Mouse (Mus musculus): ENCODE data around the gene Zdhhc20.

DNA sequence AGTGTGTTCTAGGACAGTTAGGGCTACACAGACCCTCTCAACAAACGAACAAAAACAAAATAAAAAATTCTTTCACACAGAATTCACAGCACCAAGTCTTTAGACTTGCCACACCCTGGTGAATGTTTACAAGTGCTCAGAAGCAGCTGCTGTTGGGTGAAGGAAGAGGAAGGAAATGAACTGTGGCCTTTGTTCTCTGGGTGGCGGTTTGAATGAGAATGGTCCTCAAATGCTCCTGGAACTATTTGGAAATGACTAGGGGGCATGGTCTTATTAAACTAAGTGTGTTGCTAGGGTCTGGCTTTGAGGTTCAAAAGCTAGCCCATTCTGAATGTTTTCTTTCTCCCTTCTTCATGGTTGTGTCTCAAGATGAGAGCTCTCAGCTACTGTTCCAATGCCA is 18.4 kb upstream of the Zdhhc20 start:
- TF ChIP-seq CTCF (IDR thresholded peaks at IDR 0.05; ENCODE audit: low read depth, low read length) (no peak), TAL1 (conservative IDR thresholded peaks at IDR 0.05; ENCODE audit: low read depth, low read length) (no peak), GATA1 (IDR thresholded peaks at IDR 0.05; ENCODE audit: borderline replicate concordance, low read length) (no peak), GATA2 (IDR thresholded peaks at IDR 0.05; ENCODE audit: borderline replicate concordance, low read depth, low read length) (no peak), POLR2AphosphoS5 (IDR thresholded peaks at IDR 0.05; ENCODE audit: insufficient replicate concordance, low read depth, low read length) (no peak)
